Mouse (Mus musculus) left cerebral cortex, adult 11 months (tissue): ENCODE measurements around the gene Nfya.

Experiments
- DNase-seq: peaks from one replicate; pipeline ENCODE4 v3.0.0; 2022; ENCODE audit warnings: low spot score

Gene Nfya

DNA sequence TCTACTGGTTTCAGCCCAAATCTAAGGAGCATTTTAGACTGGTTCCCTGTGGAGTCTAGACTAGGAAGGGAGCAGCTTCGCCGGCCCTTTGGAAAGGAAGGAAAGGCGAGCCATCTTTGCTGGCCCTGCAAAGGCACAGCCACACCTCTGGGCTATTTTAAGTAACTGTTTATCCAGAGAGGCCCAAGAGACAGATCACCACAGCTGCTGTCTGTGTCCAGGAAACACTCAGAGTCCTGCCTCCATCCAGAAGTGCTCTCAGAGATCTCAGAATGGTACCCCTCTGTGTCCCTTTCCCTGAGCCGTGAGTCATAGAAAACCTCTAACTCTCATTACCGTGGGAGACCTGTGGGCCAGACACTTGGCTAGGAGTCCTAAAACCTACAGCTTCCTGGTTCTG is 20.7 kb upstream of the Nfya start:
- DNase-seq, result no peak

DNA sequence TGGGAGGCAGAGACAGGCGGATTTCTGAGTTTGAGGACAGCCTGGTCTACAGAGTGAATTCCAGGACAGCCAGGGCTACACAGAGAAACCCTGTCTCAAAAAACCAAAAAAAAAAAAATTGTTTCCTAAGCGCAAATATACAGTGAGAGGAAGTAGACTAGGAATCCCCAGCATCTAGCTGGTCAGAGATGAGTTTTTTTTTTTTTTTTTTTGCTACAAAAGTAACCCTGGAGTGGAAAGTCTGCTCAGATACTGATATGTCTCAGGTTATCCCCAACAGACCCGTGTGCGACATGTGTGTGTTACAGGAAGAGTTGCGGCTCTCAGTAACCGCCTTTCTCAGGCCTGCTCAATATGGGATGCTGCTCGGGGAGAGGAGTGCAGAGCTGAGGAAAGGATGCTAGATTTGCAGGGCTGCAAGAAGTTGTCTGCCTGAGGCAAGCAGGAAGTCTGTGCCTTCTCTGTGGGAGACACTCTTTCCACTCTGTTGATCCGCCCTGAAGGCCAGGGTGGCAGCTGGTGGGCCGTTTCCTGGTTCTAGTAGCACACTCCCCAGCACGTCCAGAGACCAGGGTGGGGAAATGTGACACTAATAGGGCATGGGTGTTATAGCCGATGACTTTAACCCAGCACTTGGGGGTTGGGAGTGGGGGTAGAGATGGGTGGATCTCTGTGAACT is 18.3 kb upstream of the Nfya start:
- DNase-seq, result no peak

DNA sequence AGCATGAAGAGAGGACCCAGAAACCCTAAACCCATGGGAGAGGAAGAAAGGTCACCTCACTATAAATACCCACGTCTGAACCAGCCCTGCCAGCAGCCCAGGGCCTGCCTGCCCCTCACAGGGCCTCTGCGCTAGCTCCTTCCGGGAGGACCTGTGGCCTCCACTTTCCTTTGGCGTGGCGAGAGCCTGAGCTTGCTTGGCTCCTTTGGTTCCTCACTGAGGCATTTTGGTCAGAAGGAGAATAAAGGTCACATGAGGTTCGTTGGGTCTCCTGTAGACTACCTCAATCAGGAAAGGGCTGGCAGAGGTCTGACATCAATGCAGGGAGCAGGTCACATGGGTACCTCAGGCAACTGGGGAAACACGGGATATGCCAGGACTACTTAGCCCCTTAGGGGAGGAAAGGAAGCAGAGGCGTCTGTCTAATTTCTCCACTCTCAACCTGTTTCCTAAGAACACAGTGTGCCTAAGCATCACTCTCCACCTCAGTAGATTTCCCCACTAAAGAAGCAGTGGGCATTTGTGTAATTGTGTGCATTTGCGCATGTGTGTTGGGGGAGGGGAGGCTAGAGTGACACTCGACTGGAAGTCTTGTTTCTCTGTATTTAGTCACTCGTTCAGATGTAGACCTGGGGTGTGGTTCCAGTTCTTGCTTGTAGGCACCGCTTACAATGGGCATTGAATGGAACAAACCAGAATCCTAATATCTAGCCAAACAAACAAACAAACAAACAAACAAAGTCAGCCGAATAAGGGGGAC is 17.5 kb upstream of the Nfya start:
- no peak for DNase-seq

DNA sequence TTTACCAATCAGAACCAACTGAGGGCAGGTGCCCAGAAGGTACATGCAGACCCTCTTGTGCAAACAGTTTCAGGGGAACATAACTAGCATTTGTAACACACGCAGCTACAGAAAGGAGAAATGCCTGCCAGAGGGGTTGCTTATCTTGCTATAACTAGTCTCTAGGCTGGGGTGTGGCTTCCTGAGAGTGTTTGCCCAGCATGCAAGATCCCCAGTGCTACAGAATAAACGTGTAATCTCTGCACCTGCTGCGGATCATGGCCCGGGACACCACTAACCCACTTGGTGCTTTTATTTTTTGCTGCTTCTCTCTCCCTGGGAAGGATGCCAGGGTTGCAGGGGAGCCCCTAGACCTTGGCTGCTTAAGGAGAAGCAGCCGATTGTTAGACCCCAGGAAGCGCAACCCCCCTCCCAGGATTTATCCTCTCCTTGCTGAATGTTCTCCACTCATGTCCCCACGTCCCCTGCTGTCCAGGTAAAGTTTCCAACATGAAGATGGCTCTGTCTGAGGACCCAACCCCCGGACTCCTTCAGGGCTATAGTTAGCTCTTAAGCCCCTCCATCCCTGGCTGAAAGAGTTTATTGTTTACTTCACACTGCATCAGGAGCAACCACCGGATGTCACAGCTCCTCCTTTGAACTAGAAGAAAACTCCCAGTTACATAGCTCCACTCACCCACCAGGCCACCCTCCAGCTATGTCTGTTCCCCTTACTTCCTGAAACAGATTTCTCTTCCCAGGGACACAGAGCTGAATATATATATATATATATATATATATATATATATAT is 16.3 kb upstream of the Nfya start:
- DNase-seq, result no peak

DNA sequence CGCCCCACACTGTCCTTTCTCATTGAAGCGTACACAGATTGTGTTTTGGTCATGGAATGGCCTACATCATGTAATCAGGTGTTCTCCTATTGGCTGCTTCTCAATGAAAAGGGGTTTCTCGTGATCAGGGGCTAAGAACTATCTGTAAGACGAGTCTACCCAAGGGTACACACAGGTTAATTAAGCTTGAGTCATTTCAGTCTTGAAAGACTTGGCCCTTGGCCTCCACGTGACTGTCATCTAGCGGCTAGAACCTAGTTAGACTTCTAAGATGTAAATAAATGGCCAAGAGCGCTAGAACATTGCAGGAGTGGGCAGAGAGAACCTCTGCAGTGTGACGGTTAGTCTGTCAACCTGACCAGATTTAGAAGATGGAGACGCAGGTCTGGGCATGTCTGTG is 14.5 kb upstream of the Nfya start:
- no peak for DNase-seq

DNA sequence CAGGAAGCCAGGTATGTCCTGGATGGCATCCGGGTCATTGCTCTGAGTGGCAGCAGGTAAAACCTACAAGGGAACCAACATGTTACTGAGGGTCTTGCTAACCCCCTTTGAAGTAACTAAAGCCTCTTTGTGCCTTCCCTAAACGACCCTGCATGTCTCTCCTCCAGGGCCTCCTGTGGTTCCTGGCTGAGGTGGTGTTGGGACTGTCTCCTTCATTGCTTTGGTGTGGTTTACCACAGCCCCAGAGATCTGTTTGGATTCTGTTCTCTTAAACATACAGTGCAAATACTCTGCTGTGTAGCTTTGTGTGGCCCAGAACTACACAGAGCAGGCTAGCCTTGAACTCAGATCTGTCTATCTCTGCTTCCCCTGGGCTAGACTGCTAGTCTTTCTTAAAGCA is 9.9 kb upstream of the Nfya start:
- DNase-seq, result no peak

DNA sequence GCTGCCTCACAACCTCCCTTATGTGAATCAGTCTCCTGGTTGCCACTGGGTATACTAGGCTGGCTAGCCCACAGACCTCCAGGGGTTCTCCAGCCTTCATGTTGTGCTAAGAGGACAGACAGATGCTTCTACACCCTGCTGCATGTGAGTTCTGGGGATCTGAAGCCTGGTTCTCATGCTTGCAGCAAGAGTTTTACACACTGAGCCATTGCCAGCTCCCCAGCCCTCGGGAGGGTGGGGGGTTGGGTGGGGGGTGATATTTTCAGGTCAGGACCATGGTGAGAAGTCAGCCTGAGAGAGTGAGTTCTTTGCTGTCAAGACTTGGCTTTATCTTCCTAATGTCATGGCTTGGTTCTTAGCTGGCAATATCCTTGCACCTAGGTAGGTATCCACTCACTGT is 9.1 kb upstream of the Nfya start:
- no peak for DNase-seq

DNA sequence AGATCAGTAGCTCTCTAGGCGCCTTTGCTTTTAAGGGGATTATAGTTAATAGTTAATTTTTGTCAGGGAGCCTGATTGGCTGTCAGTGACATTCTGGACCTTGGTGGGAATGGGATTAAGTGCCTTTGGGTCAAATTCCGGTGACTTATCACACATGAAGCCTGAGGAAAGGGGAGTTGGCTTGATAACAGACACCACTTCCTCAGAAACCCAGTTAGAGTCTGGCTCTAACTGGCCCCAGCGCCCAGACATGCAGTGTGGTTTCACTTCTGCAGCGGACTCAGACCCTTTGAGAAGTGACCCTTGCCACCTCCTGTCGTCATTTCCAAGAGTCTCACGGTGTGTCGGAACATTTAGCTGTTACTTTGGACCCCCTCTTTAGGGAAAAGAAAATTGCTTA is 8.5 kb upstream of the Nfya start:
- no peak for DNase-seq

DNA sequence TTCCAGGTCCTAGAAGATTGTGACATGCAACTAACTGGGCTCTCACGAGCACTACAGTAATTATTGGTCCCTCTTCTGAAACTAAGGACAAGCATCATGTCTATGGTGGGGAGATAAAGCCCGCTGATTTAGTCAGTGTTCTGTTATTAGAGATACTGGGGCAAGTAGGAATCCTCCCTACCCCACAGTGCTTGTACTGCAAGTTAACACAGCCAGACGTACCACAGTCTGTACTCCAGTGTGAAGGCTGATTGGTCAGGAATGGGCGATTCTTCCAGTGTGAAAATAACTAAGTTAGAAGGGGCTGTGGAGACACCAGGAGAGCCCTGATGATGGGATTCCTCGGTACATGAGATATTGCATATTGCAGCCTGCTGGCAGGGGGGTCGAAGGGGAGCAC is 7.8 kb upstream of the Nfya start:
- DNase-seq, result no peak

DNA sequence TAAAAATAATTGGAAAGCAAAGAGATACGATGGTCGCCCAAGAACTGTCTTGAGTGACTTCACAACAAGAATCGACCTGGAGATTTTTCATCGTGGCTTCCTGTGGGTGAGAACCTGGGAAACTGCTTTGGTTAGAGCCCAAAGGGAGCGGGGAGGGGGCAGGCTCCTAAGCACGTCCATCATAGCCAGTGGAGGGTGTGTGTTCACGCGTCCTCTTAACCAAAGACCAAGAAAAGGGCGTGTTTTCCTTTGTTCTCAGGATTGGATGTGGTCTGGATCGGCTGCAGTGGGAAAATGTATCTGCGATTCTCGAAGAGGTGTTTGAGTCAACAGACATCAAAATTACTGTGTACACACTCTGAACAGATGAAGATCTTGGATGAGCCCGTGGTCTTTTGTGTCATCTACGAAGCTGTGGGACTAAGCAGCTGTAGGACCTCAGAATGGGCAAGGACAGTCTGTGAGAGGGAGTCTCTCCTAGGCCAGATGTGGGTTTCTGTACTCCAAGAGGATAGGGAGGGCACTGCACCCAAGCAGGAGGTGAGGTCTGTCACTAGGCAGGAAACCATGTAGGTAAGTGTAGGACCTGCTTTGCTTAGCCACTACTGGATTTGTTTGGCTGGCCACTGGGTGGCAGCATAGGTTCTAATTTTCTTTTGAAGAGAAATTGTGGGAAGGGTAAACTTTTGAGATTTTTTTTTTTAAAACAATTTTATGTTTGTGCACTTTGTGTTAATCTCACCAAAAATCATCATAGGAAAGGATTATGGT is 6.9 kb upstream of the Nfya start:
- DNase-seq, result no peak

DNA sequence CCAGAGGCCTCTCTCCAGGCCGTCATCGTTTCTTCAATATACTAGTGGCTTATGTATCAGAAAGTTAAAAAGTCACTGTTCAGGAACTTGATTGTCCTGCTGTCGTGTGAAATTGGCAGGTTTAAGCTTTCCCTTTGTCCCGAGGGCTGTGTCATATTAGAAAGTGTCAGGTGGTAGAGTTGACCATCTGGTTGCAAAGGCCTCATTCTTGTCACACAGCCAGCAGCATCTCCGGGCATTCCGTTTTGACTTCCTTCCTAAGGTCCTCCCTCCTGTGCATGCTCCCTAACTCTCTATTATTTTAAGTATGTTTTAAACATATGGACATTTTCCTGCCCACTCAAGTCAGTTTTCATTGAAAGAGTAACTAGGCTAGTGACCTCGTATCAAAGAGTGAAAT is 6.3 kb upstream of the Nfya start:
- DNase-seq, result no peak

DNA sequence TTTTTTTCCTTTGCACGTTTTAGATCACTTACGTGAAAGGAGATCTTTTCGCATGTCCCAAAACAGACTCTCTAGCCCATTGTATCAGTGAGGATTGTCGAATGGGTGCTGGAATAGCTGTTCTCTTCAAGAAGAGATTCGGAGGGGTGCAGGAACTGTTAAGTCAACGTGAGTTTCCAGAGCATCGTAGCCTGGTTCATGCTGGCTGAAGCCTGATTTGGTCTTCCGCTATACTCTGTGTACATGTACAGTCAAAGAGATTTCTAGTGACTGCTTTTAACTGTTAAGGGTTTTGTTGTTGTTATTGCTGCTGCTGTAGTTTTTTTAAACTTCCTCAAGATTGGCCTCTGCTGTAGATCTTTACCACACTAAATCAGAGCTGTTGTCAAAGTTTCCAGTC is 1.5 kb upstream of the Nfya start:
- DNase-seq, result no peak

DNA sequence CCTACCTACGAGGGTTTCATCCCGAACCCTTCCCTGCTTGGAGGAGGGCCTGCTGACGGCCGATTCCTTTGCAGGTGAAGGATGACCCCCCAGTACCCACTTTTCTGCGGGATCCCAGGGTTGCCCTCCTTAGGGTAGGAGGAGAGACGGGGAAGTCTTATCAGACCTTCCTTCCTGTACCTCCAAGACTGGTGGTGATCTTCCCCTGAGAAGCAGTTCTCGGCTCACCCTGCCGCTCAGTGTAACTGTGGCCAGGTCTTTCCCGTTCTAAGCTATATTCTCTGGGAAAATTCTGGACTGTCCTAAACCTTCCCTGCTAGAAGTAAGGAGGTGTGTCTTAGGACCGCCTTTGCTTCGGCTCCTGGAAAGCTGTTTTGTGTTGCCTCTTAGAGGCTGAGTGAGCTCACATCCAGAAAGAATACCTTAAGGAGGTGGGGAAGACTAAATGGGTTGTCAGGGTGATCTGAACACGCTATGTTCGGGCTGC is 636 bp upstream of the Nfya start:
- no peak for DNase-seq

DNA sequence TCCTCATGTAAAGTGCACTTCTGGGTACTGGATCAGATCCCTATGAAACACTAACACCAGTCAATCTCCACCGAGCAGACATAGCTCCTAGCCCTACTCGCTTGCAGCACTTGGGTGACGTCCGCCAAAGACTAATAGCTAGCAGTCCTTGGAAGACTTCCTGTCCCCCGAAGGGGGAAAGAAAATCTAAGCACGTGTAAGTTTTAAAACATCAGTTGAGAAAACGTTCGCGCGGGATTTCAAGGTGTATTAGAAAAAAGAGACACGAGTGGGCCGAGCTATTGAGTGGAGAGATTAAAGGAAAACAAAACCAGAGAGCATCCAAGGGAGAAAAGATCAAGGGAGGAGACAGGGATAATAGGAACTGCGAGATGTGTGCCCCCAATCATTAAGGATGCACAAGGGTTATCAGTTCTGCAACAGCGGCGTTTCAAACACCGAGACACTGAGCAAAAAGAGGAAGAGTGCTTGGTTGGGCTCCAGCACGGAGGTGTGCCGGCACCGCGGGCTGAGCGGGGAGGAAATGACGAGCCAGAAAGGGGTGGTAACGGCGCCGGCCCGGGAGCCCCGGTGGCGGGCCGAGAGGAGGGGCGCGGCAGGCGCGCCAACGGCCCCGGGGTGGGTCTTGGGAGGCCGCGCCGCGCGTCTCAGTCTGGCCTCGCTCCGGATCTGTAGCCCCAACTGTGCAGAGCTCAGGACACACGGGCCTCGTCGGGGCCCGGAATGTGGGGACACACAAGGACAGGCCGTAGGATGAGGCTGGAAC is 997 bp downstream of the Nfya start:
- peak; percentile 40 for DNase-seq

DNA sequence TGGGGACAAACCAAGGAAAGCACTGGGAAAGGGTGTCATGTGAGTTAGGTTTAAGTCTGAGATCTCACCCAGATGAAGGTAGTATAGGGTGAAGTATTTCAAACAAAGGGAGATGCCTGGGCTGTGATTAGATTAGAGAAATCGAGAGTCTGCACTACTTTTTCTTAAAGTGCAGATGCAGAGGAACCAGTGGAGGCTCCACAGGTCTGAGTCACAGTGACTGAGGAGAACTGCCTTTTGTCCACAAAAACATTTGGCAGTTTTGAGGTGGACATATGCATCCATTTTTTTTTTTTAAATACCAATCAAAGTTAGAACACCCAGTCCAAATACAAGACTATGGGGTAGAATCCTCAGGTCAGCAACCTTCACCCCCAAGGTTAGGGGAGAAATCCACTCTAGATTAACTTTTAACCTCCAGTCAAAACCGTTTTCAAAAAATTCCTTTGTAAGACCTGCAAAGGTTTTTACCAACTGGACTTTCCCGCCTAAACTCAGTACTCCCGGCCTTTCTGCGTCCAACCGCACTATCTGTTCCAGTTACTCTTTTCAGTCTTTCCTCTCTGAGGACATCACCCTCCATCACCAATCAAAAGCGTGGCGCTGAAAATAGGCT is 1.7 kb downstream of the Nfya start:
- DNase-seq, result no peak

DNA sequence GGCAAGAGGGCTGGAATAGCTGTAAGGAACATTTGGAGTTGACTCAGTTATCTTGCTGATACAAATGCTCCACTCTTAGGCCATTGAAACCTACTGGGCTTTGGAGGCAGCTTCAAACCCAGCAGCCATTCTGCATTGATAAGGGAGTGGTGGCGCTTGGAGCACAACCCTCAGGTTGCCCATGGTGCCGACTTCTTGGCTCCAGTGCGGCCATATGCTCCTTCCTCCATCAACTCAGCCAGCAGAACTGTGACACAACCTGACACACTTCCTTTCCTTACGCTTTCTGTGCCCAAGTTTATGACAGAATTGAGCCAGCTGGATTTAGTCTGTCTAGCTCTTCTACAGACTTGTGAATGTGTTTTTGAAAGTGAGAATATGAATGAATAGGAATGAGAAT is 2.6 kb downstream of the Nfya start:
- peak; percentile 13 for DNase-seq

DNA sequence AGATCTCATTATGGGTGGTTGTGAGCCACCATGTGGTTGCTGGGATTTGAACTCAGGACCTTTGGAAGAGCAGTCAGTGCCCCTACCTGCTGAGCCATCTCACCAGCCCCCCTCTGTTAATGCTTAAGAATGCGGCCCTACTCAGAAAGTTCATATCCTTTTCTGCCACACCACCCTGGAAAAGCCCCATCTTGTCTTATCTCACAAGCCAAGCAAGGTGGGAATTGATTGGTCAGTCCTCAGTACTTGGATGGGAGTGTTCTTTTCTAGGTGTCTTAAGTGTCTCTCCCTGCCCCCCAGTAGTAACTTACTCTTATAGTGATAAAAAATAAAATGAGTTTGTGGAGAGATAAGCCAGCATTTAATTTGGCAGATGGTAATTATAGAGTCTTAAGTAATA is 5.0 kb downstream of the Nfya start:
- DNase-seq, result no peak

DNA sequence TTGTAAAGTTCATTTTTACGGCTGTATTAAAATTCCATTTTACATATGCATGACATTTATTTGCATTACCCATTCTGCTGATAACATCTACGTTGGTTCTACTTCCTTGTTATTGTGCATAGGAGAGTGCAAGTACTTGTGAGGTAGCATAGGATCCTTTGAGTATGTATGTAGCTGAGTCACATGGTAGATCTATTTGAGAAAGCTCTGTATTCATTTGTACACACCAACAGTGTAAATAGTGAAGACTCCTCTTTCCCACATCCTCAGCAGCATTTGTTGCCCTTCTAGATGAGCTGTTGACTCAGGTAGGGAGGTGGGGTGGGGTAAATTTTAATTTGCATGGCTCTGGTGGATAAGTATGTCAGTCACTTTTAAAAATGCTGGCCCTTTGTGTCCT is 5.9 kb downstream of the Nfya start:
- DNase-seq, result no peak

DNA sequence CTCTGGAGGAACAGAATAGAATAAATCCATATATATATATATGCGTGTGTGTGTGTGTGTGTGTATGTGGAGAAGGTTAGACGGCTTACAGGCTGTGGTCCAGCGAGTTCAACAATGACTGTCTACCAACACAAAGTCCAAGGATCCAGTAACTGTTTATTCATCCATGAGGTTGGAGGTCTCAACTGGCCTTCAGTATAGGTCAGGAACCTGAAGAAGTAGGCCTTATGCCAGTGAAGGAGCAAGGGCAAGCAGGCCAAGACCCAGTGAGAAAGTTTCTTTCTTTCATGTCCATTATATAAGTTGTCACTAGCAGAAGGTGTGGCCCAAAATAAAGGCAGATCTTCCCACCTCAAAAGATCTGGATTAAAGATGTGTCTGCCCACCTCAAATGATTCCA is 7.0 kb downstream of the Nfya start:
- DNase-seq, result no peak

DNA sequence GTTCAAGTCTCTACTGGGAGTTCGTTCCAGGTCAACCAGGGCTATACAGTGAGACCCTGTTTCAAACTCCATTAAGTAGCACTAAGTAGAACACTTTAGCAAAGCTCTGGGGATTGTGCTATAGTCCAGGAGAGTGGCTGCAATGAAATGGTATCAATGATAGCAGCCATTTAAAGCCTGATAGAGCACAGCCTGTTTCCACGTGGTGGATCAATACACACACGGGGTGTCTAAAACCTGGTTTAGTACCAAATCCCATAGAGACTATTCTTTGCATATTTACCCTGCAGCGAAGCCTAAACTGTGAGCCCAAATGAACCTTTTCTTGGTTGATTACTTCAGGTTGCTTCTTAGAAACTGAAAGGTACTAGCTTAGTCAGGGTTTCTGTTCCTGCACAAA is 8.0 kb downstream of the Nfya start:
- no peak for DNase-seq

DNA sequence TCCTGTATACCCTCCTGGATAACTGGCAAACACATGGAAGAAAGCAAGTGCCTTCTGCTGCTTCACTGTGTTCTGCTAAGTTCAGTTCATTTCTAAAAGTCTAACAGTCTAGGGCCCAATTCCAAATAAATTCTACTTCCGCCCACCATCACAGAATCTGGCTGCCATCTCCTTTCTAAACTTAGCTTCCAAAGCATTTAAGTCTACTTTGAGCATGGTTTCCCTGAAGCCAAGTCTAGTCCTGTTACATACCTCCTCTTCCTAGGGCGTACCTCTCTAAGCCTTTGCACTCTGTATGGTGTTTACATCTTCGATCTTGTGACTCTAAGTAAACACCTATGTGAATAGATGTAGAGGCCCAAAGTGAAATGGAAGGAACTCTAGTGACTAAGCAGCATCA is 17.1 kb downstream of the Nfya start:
- no peak for DNase-seq
